Mouse (Mus musculus) kidney, embryonic 14.5 days (tissue): ENCODE results near the gene Rps6kb2. TPM values are rescaled to one million over a fixed set of nuclear protein-coding genes. Genes with fewer than 3 reads are reported as not detected.

Source experiments
- ATAC-seq: fragments of 200-750 bp; cut with Nextera tagmentation; 2 replicates; pipeline ENCODE4 v1.8.0; 2017; ENCODE audit warnings: moderate number of reproducible peaks, mild to moderate bottlenecking, moderate TSS enrichment, moderate library complexity; ENCODE audit not compliant: low FRiP score, low TSS enrichment
- H3K27ac ChIP-seq: fragments of 300-500 bp; sonication (generic); 2 replicates; pipeline ENCODE4 v1.5.1; 2014; ENCODE audit warnings: low read depth, mild to moderate bottlenecking, low read length, moderate library complexity, mixed read lengths
- H3K27me3 ChIP-seq: fragments of 300-500 bp; sonication (generic); 2 replicates; pipeline ENCODE4 v1.6.1; 2014; ENCODE audit warnings: mild to moderate bottlenecking, low read length; ENCODE audit not compliant: control insufficient read depth, insufficient read depth
- H3K36me3 ChIP-seq: fragments of 300-500 bp; sonication (generic); 2 replicates; pipeline ENCODE4 v1.6.1; 2014; ENCODE audit warnings: low read length, mixed read lengths; ENCODE audit not compliant: control insufficient read depth, insufficient read depth
- H3K4me1 ChIP-seq: fragments of 300-500 bp; sonication (generic); 2 replicates; pipeline ENCODE4 v1.6.1; 2014; ENCODE audit warnings: low read length, mixed read lengths; ENCODE audit not compliant: control insufficient read depth, insufficient read depth
- H3K4me2 ChIP-seq: fragments of 300-500 bp; sonication (generic); replicated peaks from 2 replicates; pipeline ENCODE4 v1.6.1; 2014; ENCODE audit warnings: low read depth, mild to moderate bottlenecking, low read length
- H3K4me3 ChIP-seq: fragments of 300-500 bp; sonication (generic); 2 replicates; pipeline ENCODE4 v1.5.1; 2014; ENCODE audit warnings: mild to moderate bottlenecking, low read length
- H3K9ac ChIP-seq: fragments of 300-500 bp; sonication (generic); 2 replicates; pipeline ENCODE4 v1.6.1; 2014; ENCODE audit warnings: low read depth, mild to moderate bottlenecking, low read length, moderate library complexity
- H3K9me3 ChIP-seq: fragments of 300-500 bp; sonication (generic); 2 replicates; pipeline ENCODE4 v1.6.1; 2016; ENCODE audit warnings: low read length; ENCODE audit not compliant: control insufficient read depth
- WGBS: fragments of 180-500 bp; shearing (Covaris S2); extraction: QIAGEN DNeasy Blood & Tissue Kit; methylation state at CpG from one replicate; pipeline ENCODE4 v1.1.7; 2014; 5-methylcytosine and 5-hydroxymethylcytosine counted together
- polyA plus RNA-seq: library from polyadenylated mRNA; unstranded; fragments of >200 nt; fragmentation: Nextera tagmentation; extraction: Ambion mirVana; gene quantifications from 2 replicates; pipeline ENCODE4 v1.2.1, GENCODE M21; 2014

Gene Rps6kb2
- 33.4 and 42.0 TPM in 2 replicates for polyA plus RNA-seq

DNA sequence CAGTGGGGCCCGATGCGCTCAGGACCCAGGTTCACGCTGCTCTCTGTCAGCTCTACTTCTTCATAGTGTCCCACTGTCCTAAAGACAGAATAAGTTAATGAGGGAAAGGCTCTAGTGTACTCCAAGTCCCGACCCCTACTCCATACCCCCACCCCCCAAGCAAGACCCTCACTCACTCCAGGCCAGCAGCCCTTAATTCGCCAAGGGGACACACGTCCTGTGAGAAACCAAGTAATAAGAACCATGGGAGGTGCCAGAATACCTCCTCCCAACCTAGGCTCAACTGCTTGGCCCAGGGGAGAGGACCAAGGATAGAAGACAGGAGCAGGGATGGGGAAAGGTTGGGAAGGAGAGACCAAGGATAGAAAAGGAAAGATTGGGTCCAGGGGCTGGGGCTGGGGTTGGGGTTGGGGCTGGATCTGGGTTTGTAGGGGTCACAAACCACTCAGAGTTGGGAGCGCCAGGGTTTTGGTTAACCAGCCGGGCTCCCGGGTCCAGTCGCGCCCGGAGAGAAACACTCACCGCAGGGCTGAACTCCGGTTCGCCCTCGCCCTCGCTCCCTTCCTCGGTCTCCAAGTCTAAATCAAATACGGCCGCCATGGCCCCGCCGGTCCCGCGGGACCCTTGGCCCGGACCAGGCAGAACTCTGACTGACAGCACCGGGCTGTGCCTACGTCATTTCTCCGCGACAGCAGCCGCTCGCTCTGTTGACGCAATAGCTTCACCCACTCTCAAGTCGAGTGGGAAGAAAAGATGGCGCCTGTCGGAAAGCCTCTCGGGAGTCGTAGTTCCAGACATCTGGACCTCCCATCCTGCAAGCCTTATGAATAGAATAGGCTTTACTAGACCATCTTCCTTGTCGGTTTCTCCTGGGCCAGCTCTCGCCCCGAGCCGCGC is at the start of gene Rps6kb2:
Rps6kb2 (minus strand) TSS at position 709 of the 897 bp plus-strand sequence.
- Histone ChIP-seq H3K9me3 (no peaks in the 10 kb centered on the region), H3K27me3 (no peaks in the 10 kb centered on the region), H3K27ac (peak within 1 kb of the TSS; percentile 24; the same call in 1 of the 2 replicates), H3K4me1 (peaks cover 11% of the 10 kb centered on the region), H3K4me2 (peak within 1 kb of the TSS; percentile 88), H3K9ac (peak within 1 kb of the TSS; percentile 77), H3K4me3 (peak within 1 kb of the TSS; percentile 79), H3K36me3 (peaks cover 36% of the 10 kb centered on the region)
- ATAC-seq: peak; percentile 92
- 6% methylated on average over 42 of the region's 42 CpGs for whole genome bisulfite sequencing

DNA sequence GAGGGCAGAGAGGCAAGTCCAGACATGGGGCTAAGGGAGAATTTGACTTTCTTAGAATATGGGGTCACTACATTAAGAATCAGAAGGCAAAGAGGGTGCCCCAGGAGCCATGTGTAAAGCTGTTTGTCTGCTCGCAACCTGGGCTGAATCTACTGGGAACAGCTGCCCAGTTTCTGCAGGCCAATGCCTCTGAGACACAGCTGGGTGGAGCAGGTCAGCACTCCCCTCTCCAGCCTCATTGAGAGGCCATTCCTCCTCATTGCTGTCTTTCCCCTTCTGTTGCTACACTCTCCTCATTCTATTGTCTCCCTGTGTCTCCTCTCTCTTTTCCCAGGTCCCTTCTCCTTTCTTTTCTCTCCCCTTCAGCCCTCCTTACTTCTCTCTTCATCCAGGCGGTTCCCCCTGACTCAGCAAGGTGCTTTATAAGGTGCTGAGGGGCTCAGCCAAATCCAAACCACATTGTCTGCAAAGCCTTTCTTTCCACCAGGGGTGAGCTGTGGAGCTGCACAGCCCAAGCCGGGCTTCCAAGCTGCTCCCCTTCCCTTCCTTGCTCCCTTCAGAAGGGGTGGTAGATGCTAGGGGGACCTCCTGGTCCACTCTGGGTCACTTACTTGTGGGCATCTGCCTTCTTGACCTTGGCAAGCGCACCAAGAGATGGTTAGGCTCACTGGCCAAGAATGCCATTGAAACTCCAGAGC is 48.9 kb upstream of the Rps6kb2 start:
- WGBS: 45% methylated on average over 4 of the region's 4 CpGs
- H3K27ac ChIP-seq: no peak overlapping the region
- ATAC-seq: no peak
- H3K4me1 ChIP-seq: peaks cover 43% of the 10 kb centered on the region
- H3K9me3 ChIP-seq: no peaks in the 10 kb centered on the region
- H3K4me3 ChIP-seq: no peak overlapping the region
- no peaks in the 10 kb centered on the region for H3K27me3 ChIP-seq
- no peak overlapping the region for H3K4me2 ChIP-seq
- no peak overlapping the region for H3K9ac ChIP-seq
- H3K36me3 ChIP-seq: no peaks in the 10 kb centered on the region

DNA sequence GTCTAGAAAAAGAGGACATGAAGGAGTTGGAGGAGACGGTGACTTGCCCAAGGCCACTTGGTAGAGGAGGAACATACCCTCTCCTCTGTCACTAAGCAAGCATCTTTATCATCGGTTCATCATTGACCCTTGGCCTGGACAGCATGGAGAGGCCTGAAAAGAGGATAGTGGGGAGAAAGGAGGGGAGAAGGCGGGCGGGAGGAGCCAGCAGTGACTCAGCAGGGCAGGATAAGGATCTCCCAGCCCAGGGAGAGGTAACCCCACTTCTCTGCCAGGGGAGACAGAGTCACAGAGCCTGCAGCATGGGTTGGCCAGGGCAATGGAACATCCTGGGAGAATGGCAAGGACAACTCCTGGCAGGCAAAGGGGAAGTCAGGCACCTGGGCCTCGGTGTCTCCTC is 45.4 kb upstream of the Rps6kb2 start:
- H3K4me1 ChIP-seq: peaks cover 16% of the 10 kb centered on the region
- no peak overlapping the region for H3K4me3 ChIP-seq
- WGBS: 76% methylated on average over 5 of the region's 5 CpGs
- no peak overlapping the region for H3K9ac ChIP-seq
- no peak for ATAC-seq
- H3K9me3 ChIP-seq: no peaks in the 10 kb centered on the region
- no peak overlapping the region for H3K27ac ChIP-seq
- H3K4me2 ChIP-seq: no peak overlapping the region
- no peaks in the 10 kb centered on the region for H3K36me3 ChIP-seq
- H3K27me3 ChIP-seq: no peaks in the 10 kb centered on the region; the same call in 1 of the 2 replicates

DNA sequence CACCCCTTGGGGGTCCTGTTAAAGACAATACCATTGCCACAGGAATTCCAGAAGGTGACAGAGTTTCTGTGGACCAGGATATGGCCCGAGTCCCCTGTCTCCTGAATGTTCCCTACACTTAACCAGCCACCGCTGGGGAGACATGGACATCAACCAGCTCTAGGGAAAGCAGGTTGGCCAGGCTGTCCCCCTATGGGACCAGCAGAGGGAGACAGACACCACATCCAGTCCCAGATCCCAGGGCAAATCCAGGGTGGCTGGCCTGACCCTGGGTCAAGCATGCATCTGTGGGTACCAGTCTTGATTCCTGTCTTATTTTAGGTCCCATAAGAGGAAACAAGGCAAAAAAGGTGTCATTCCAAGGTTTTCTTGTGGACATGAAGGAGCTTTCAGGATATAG is 43.8 kb upstream of the Rps6kb2 start:
- Histone ChIP-seq H3K9me3 (no peaks in the 10 kb centered on the region), H3K27me3 (no peaks in the 10 kb centered on the region; the same call in 1 of the 2 replicates), H3K9ac (no peak overlapping the region), H3K4me3 (no peak overlapping the region), H3K27ac (no peak overlapping the region), H3K36me3 (no peaks in the 10 kb centered on the region), H3K4me1 (peaks cover 6% of the 10 kb centered on the region), H3K4me2 (no peak overlapping the region)
- 2% methylated on average over 2 of the region's 2 CpGs for WGBS
- peak; percentile 52; the same call in 1 of the 2 replicates for ATAC-seq

DNA sequence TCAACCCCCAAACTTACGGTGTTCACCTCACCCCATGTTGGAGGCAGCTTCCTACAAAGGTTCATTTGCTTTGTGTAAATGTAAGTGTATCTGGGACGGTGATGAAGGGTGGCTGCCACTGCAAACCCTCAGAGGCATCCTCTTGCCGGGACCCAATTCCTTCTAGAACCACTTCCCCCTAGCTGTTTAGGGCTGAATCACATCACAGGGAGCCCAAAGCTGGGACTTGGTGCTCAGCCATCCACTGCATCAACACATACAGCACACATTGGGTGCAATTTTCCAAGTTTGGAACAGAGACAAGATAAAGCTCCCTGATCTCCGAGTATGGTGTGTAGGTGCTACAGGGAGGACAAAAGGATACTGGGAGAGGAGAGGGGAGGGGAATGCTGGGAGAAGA is 41.7 kb upstream of the Rps6kb2 start:
- no peak overlapping the region for H3K4me3 ChIP-seq
- H3K9me3 ChIP-seq: no peaks in the 10 kb centered on the region
- peaks cover 7% of the 10 kb centered on the region; the same call in 1 of the 2 replicates for H3K36me3 ChIP-seq
- 58% methylated on average over 4 of the region's 4 CpGs for WGBS
- no peaks in the 10 kb centered on the region; the same call in 1 of the 2 replicates for H3K27me3 ChIP-seq
- no peak overlapping the region for H3K27ac ChIP-seq
- H3K9ac ChIP-seq: no peak overlapping the region
- peaks cover 17% of the 10 kb centered on the region for H3K4me1 ChIP-seq
- H3K4me2 ChIP-seq: no peak overlapping the region
- no peak for ATAC-seq

DNA sequence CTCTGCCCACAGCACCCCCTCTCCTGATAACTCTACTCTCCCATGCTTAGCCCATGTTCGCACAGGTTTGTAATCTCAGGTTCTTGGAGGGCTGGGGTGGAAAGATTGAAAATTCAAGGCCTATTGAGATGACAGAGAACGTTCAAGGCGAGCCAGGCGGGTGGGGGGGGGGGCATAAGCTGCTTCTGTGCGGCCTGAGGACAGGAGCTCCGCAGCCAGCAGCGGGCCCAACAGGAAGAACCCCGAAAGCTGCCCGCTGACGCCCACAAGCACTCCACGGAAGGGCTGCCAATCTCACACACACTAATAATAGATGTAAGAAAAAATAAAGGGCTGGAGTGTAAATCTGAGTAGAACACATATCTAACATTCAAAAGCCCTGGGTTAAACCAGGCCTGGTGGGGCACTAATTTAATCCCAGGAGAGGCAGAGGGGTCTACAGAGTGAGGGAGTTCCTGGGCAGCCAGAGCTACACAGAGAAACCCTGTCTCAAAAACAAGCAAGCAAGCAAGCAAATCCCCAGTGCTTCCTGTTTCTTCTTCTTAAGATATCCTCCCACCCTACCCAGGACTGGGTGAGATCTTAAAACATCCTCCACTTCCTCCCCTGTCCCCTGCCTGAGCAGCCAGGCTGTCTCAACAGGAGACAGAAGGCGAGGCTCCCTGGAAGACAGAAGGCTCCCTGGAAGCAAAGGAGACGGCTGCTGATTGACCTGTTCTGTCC is 40.6 kb upstream of the Rps6kb2 start:
- Histone ChIP-seq H3K27ac (no peak overlapping the region), H3K36me3 (peaks cover 17% of the 10 kb centered on the region; the same call in 1 of the 2 replicates), H3K9me3 (no peaks in the 10 kb centered on the region), H3K4me1 (peaks cover 17% of the 10 kb centered on the region), H3K27me3 (no peaks in the 10 kb centered on the region; the same call in 1 of the 2 replicates), H3K9ac (no peak overlapping the region), H3K4me3 (no peak overlapping the region), H3K4me2 (no peak overlapping the region)
- ATAC-seq: no peak
- 69% methylated on average over 13 of the region's 13 CpGs for WGBS

DNA sequence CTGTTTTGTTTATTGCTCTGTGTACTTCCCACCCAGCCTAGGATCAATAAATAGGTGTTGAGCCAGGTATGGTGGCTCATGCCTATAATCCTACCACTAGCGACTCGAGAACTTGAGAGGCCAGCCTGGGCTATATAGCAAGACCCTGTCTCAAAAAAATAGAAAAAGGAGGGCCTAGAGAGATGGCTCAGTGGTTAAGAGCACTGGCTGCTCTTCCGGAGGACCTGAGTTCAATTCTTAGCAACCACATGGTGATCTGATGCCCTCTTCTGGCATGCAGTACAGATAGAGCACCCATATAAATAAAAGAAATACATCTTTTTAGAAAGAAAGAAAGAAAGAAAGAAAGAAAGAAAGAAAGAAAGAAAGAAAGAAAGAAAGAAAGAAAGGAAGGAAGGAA is 40.0 kb upstream of the Rps6kb2 start:
- Histone ChIP-seq H3K27ac (no peak overlapping the region), H3K9me3 (no peaks in the 10 kb centered on the region), H3K36me3 (peaks cover 19% of the 10 kb centered on the region; the same call in 1 of the 2 replicates), H3K4me3 (no peak overlapping the region), H3K4me2 (no peak overlapping the region), H3K4me1 (peaks cover 17% of the 10 kb centered on the region), H3K27me3 (no peaks in the 10 kb centered on the region; the same call in 1 of the 2 replicates), H3K9ac (no peak overlapping the region)
- ATAC-seq: no peak
- whole genome bisulfite sequencing: 60% methylated on average over 3 of the region's 3 CpGs

DNA sequence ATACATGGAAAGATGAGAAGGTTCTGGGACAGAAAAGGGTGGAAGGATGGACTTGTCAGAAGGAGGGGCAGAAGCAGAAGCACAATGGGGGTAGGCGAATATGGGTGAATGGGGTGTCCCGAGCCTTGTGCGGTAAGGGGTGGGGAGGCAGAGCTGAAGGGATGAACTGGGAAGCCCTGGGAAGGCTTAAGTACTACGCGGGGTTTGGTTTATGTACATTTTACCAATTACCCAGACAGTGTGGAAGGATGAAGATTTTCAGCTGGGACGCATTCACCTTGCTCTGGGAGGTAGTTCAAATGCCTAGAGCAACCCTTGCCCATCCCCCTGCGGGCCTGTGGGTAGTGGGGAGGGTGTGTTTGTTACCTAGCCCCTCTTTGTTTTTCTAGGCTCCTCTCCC is 39.0 kb upstream of the Rps6kb2 start:
- Histone ChIP-seq H3K9ac (peak overlapping the region; percentile 83), H3K4me1 (peaks cover 17% of the 10 kb centered on the region), H3K9me3 (no peaks in the 10 kb centered on the region), H3K4me3 (peak overlapping the region; percentile 71), H3K36me3 (peaks cover 29% of the 10 kb centered on the region; the same call in 1 of the 2 replicates), H3K27ac (no peak overlapping the region), H3K27me3 (no peaks in the 10 kb centered on the region; the same call in 1 of the 2 replicates), H3K4me2 (peak overlapping the region; percentile 82)
- 29% methylated on average over 7 of the region's 7 CpGs for WGBS
- ATAC-seq: no peak
